8 mouse cellular contexts compared by ENCODE assay signal in the genomic region with DNA sequence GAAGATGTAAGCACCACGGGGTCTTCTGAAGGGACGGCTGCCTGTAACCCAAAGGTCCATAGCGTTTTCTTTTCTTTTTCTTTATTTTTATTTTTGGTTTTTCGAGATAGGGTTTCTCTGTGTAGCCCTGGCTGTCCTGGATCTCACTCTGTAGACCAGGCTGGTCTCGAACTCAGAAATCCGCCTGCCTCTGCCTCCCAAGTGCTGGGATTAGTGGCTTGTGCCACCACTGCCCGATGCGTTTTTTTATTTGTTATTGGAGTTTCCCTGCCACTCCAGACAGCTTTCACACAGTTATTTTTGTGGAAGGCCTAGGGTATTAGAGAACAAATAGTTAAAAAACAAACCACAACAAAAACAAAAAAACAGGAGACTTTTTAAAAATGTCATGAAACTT. TPM values are rescaled to one million over a fixed set of nuclear protein-coding genes. Genes with fewer than 3 reads are reported as not detected.
DNase-seq lines count a peak whose midpoint lies in the region; ATAC-seq and TF ChIP-seq lines count a peak whose summit lies in the region.
"Not testable (repeated sequence)": the region's sequence is repeated elsewhere in the genome, so short reads cannot be mapped to it uniquely, and the experiment has no call there.

No protein-coding gene starts in this region.

- not testable (repeated sequence) for H3K4me1 ChIP-seq in ES-Bruce4 (ENCODE audit: control insufficient read depth, insufficient read depth, low read length); embryonic facial prominence, embryonic 14.5 days (ENCODE audit: control insufficient read depth, insufficient read depth, low read length); kidney, postnatal 0 days (replicated peaks; ENCODE audit: insufficient read depth, low read length)
- peaks cover 33% of the 10 kb centered on the region for H3K4me1 ChIP-seq in hindbrain, embryonic 13.5 days (replicated peaks)
- H3K4me1 ChIP-seq in liver, embryonic 14.5 days (replicated peaks; ENCODE audit: control insufficient read depth in 2 of 2, insufficient read depth in 2 of 2, low read length in 1 of 2) = peaks cover 12 to 14% of the 10 kb centered on the region in 2 experiments
- peaks cover 30% of the 10 kb centered on the region for H3K4me1 ChIP-seq in midbrain, embryonic 12.5 days
- peaks cover 11% of the 10 kb centered on the region; the same call in 1 of the 2 replicates for H3K4me1 ChIP-seq in small intestine, adult 2 months (ENCODE audit: control insufficient read depth, insufficient read depth, insufficient read length, low read length)

- H3K4me2 ChIP-seq in embryonic facial prominence, embryonic 14.5 days (ENCODE audit: low read depth, low read length) = peak overlapping the region; percentile 59
- H3K4me2 ChIP-seq in hindbrain, embryonic 13.5 days = peak overlapping the region; percentile 53
- peak overlapping the region; percentile 73 for H3K4me2 ChIP-seq in kidney, postnatal 0 days (ENCODE audit: low read length)
- peak overlapping the region; percentile 98 for H3K4me2 ChIP-seq in liver, embryonic 14.5 days (ENCODE audit: low read depth)
- peak overlapping the region; percentile 86 for H3K4me2 ChIP-seq in midbrain, embryonic 12.5 days (replicated peaks)

- peak overlapping the region; percentile 72 for H3K9ac ChIP-seq in ES-Bruce4 (ENCODE audit: low read depth, poor library complexity, severe bottlenecking)
- peak overlapping the region; percentile 92 for H3K9ac ChIP-seq in embryonic facial prominence, embryonic 14.5 days (ENCODE audit: low read depth, low read length)
- H3K9ac ChIP-seq in hindbrain, embryonic 13.5 days = peak overlapping the region; percentile 64
- peak overlapping the region; percentile 33; the same call in 1 of the 2 replicates for H3K9ac ChIP-seq in kidney, postnatal 0 days (ENCODE audit: low read depth, low read length)
- H3K9ac ChIP-seq in liver, embryonic 14.5 days (replicated peaks) = peak overlapping the region; percentile 72
- peak overlapping the region; percentile 91 for H3K9ac ChIP-seq in midbrain, embryonic 12.5 days (replicated peaks)

- not testable (repeated sequence) for DNase-seq in embryonic facial prominence, embryonic 14.5 days (ENCODE audit: low spot score); kidney, postnatal 0 days (ENCODE audit: low spot score); liver, embryonic 14.5 days (ENCODE audit: low read depth in 3 of 3, low spot score in 3 of 3)
- peak; percentile 92 for DNase-seq in heart, adult 11 months

- not testable (repeated sequence) for TF ChIP-seq EP300 in ES-Bruce4 (IDR thresholded peaks at IDR 0.05; ENCODE audit: insufficient read depth, low read depth, low read length); liver, embryonic 14.5 days (IDR thresholded peaks at IDR 0.05; ENCODE audit: low read depth)

- WGBS in embryonic facial prominence, embryonic 14.5 days = 27% methylated on average over 8 of the region's 8 CpGs
- WGBS in hindbrain, embryonic 13.5 days = 32% methylated on average over 8 of the region's 8 CpGs
- 22% methylated on average over 8 of the region's 8 CpGs for WGBS in kidney, postnatal 0 days
- WGBS in liver, embryonic 14.5 days (ENCODE audit: insufficient replicate concordance) = 24% methylated on average over 8 of the region's 8 CpGs
- WGBS in midbrain, embryonic 12.5 days = 24% methylated on average over 8 of the region's 8 CpGs
- 7% methylated on average over 8 of the region's 8 CpGs for WGBS in small intestine, adult 2 months

- not testable (repeated sequence) for H3K9me3 ChIP-seq in ES-Bruce4 (replicated peaks; ENCODE audit: control insufficient read depth, insufficient read depth, low read length, poor library complexity, severe bottlenecking); embryonic facial prominence, embryonic 14.5 days (ENCODE audit: control insufficient read depth, low read length); hindbrain, embryonic 13.5 days; kidney, postnatal 0 days (replicated peaks; ENCODE audit: low read length); liver, embryonic 14.5 days (ENCODE audit: control insufficient read depth, low read length); midbrain, embryonic 12.5 days

- not testable (repeated sequence) for H3K36me3 ChIP-seq in ES-Bruce4 (ENCODE audit: control insufficient read depth, insufficient read depth, low read length, poor library complexity, severe bottlenecking); kidney, postnatal 0 days (ENCODE audit: insufficient read depth, low read length); liver, embryonic 14.5 days (replicated peaks; ENCODE audit: control insufficient read depth, insufficient read depth, low read depth); small intestine, adult 2 months (ENCODE audit: control insufficient read depth, insufficient read depth, low read length)
- peaks cover 14% of the 10 kb centered on the region; the same call in 1 of the 2 replicates for H3K36me3 ChIP-seq in embryonic facial prominence, embryonic 14.5 days (ENCODE audit: control insufficient read depth, insufficient read depth, low read length)
- H3K36me3 ChIP-seq in hindbrain, embryonic 13.5 days = peaks cover 14% of the 10 kb centered on the region
- peaks cover 14% of the 10 kb centered on the region for H3K36me3 ChIP-seq in midbrain, embryonic 12.5 days

- peak overlapping the region; percentile 80 for H3K4me3 ChIP-seq in ES-Bruce4 (ENCODE audit: low read depth, low read length)
- peak overlapping the region; percentile 94 for H3K4me3 ChIP-seq in embryonic facial prominence, embryonic 14.5 days (ENCODE audit: low read depth, low read length)
- peak overlapping the region; percentile 84 for H3K4me3 ChIP-seq in hindbrain, embryonic 13.5 days
- peak overlapping the region; percentile 88 for H3K4me3 ChIP-seq in kidney, postnatal 0 days (replicated peaks; ENCODE audit: low read depth, low read length)
- H3K4me3 ChIP-seq in liver, embryonic 14.5 days (ENCODE audit: insufficient read depth in 1 of 2, low read depth in 2 of 2, low read length in 2 of 2) = peak overlapping the region; percentile 78 to 84
- peak overlapping the region; percentile 91 for H3K4me3 ChIP-seq in midbrain, embryonic 12.5 days
- peak overlapping the region; percentile 78 for H3K4me3 ChIP-seq in small intestine, adult 2 months (ENCODE audit: low read depth, low read length)

- not testable (repeated sequence) for ATAC-seq in embryonic facial prominence, embryonic 14.5 days (ENCODE audit: low read depth); hindbrain, embryonic 13.5 days (ENCODE audit: low FRiP score); kidney, postnatal 0 days (replicated peaks; ENCODE audit: low FRiP score, low read depth); liver, embryonic 14.5 days (ENCODE audit: insufficient read depth); midbrain, embryonic 12.5 days (ENCODE audit: low FRiP score, low read depth)

- not testable (repeated sequence) for TF ChIP-seq POLR2A in ES-Bruce4 (IDR thresholded peaks at IDR 0.05; ENCODE audit: insufficient read depth, low read length); small intestine, adult 2 months (IDR thresholded peaks at IDR 0.05; ENCODE audit: low read depth, low read length)

- not testable (repeated sequence) for H3K27me3 ChIP-seq in ES-Bruce4 (ENCODE audit: control insufficient read depth, insufficient read depth, low read length, poor library complexity, severe bottlenecking); embryonic facial prominence, embryonic 14.5 days (replicated peaks; ENCODE audit: control insufficient read depth, insufficient read depth, low read length); hindbrain, embryonic 13.5 days; kidney, postnatal 0 days (ENCODE audit: insufficient read depth, low read length); liver, embryonic 14.5 days (ENCODE audit: control insufficient read depth, insufficient read depth, low read length); midbrain, embryonic 12.5 days; small intestine, adult 2 months (ENCODE audit: control insufficient read depth, insufficient read depth, low read length)

- not testable (repeated sequence) for H3K27ac ChIP-seq in ES-Bruce4 (ENCODE audit: insufficient read depth, low read length)
- peak overlapping the region; percentile 81 for H3K27ac ChIP-seq in embryonic facial prominence, embryonic 14.5 days (replicated peaks; ENCODE audit: low read depth, low read length)
- H3K27ac ChIP-seq in hindbrain, embryonic 13.5 days = peak overlapping the region; percentile 97
- peak overlapping the region; percentile 65 for H3K27ac ChIP-seq in kidney, postnatal 0 days
- H3K27ac ChIP-seq in liver, embryonic 14.5 days = peak overlapping the region; percentile 71
- H3K27ac ChIP-seq in midbrain, embryonic 12.5 days (replicated peaks) = peak overlapping the region; percentile 36
- peak overlapping the region; percentile 55; the same call in 1 of the 2 replicates for H3K27ac ChIP-seq in small intestine, adult 2 months (ENCODE audit: insufficient read depth, low read depth, low read length)

- TF ChIP-seq CTCF in ES-Bruce4 (IDR thresholded peaks at IDR 0.05; ENCODE audit: low read depth, low read length); kidney, postnatal 0 days (IDR thresholded peaks at IDR 0.05; ENCODE audit: low read depth); liver, embryonic 14.5 days (IDR thresholded peaks at IDR 0.05; ENCODE audit: low read depth); small intestine, adult 2 months (IDR thresholded peaks at IDR 0.05; ENCODE audit: extremely low read depth, insufficient read length, insufficient replicate concordance, low read depth, low read length): not testable (repeated sequence)

RNA-seq across cellular contexts. Expression of a gene that starts 0.5 kb away (rescaled TPM):
- 30.9 and 33.4 TPM in 2 replicates for polyA plus RNA-seq in ES-Bruce4 (2011; ENCODE audit: insufficient read depth, insufficient read length, low read depth, missing spikeins)
- polyA plus RNA-seq in embryonic facial prominence, embryonic 14.5 days (2014; fragmentation: Nextera tagmentation; extraction: Ambion mirVana) = 3.9 and 4.3 TPM in 2 replicates
- polyA plus RNA-seq in hindbrain, embryonic 13.5 days (2015; fragmentation: Nextera tagmentation; extraction: Ambion mirVana) = 37.7 and 38.3 TPM in 2 replicates
- polyA plus RNA-seq in kidney, postnatal 0 days (2015; fragmentation: Nextera tagmentation; extraction: Ambion mirVana) = 11.6 and 13.0 TPM in 2 replicates
- polyA plus RNA-seq in liver, embryonic 14.5 days (2012; rRNA removed) = 4.5 and 7.1 TPM in 2 replicates
- 0.34 and 0.70 TPM in 2 replicates for polyA plus RNA-seq in liver, embryonic 14.5 days (2014; fragmentation: Nextera tagmentation; extraction: Ambion mirVana)
- polyA plus RNA-seq in midbrain, embryonic 12.5 days (2016; fragmentation: Nextera tagmentation; extraction: Ambion mirVana) = 37.1 and 40.7 TPM in 2 replicates
- polyA plus RNA-seq in small intestine, adult 2 months (2012; rRNA removed) = 183 and 395 TPM in 2 replicates

RNA-seq across cellular contexts. Expression of a gene that starts 15.9 kb away (rescaled TPM):
- polyA plus RNA-seq in ES-Bruce4 (2011; ENCODE audit: insufficient read depth, insufficient read length, low read depth, missing spikeins) = 3,464 and 4,107 TPM in 2 replicates
- 1,523 and 1,643 TPM in 2 replicates for polyA plus RNA-seq in embryonic facial prominence, embryonic 14.5 days (2014; fragmentation: Nextera tagmentation; extraction: Ambion mirVana)
- polyA plus RNA-seq in hindbrain, embryonic 13.5 days (2015; fragmentation: Nextera tagmentation; extraction: Ambion mirVana) = 1,016 and 1,054 TPM in 2 replicates
- polyA plus RNA-seq in kidney, postnatal 0 days (2015; fragmentation: Nextera tagmentation; extraction: Ambion mirVana) = 903 and 1,010 TPM in 2 replicates
- 1,442 and 1,688 TPM in 2 replicates for polyA plus RNA-seq in liver, embryonic 14.5 days (2012; rRNA removed)
- polyA plus RNA-seq in liver, embryonic 14.5 days (2014; fragmentation: Nextera tagmentation; extraction: Ambion mirVana) = 1,211 and 1,290 TPM in 2 replicates
- polyA plus RNA-seq in midbrain, embryonic 12.5 days (2016; fragmentation: Nextera tagmentation; extraction: Ambion mirVana) = 1,566 and 1,635 TPM in 2 replicates
- 455 and 523 TPM in 2 replicates for polyA plus RNA-seq in small intestine, adult 2 months (2012; rRNA removed)

RNA-seq across cellular contexts. Expression of a gene that starts 20.2 kb away (rescaled TPM):
- 0.40 and 0.78 TPM in 2 replicates for polyA plus RNA-seq in ES-Bruce4 (2011; ENCODE audit: insufficient read depth, insufficient read length, low read depth, missing spikeins)
- polyA plus RNA-seq in embryonic facial prominence, embryonic 14.5 days (2014; fragmentation: Nextera tagmentation; extraction: Ambion mirVana) = 2.0 and 3.1 TPM in 2 replicates
- polyA plus RNA-seq in hindbrain, embryonic 13.5 days (2015; fragmentation: Nextera tagmentation; extraction: Ambion mirVana) = 1.7 and 2.2 TPM in 2 replicates
- polyA plus RNA-seq in kidney, postnatal 0 days (2015; fragmentation: Nextera tagmentation; extraction: Ambion mirVana) = 2.6 and 2.9 TPM in 2 replicates
- 0.04 and 0.08 TPM in 2 replicates for polyA plus RNA-seq in liver, embryonic 14.5 days (2012; rRNA removed)
- 0.09 TPM in 1 of 2 replicates, not detected in the other for polyA plus RNA-seq in liver, embryonic 14.5 days (2014; fragmentation: Nextera tagmentation; extraction: Ambion mirVana)
- 0.56 and 0.66 TPM in 2 replicates for polyA plus RNA-seq in midbrain, embryonic 12.5 days (2016; fragmentation: Nextera tagmentation; extraction: Ambion mirVana)
- 0.33 and 0.55 TPM in 2 replicates for polyA plus RNA-seq in small intestine, adult 2 months (2012; rRNA removed)

RNA-seq across cellular contexts. Expression of a gene that starts 24.2 kb away (rescaled TPM):
- 40.3 and 41.9 TPM in 2 replicates for polyA plus RNA-seq in ES-Bruce4 (2011; ENCODE audit: insufficient read depth, insufficient read length, low read depth, missing spikeins)
- 8.4 and 12.2 TPM in 2 replicates for polyA plus RNA-seq in embryonic facial prominence, embryonic 14.5 days (2014; fragmentation: Nextera tagmentation; extraction: Ambion mirVana)
- 29.7 and 34.7 TPM in 2 replicates for polyA plus RNA-seq in hindbrain, embryonic 13.5 days (2015; fragmentation: Nextera tagmentation; extraction: Ambion mirVana)
- 15.4 and 15.7 TPM in 2 replicates for polyA plus RNA-seq in kidney, postnatal 0 days (2015; fragmentation: Nextera tagmentation; extraction: Ambion mirVana)
- 2.3 and 2.5 TPM in 2 replicates for polyA plus RNA-seq in liver, embryonic 14.5 days (2012; rRNA removed)
- polyA plus RNA-seq in liver, embryonic 14.5 days (2014; fragmentation: Nextera tagmentation; extraction: Ambion mirVana) = 2.9 and 3.2 TPM in 2 replicates
- 20.1 and 22.9 TPM in 2 replicates for polyA plus RNA-seq in midbrain, embryonic 12.5 days (2016; fragmentation: Nextera tagmentation; extraction: Ambion mirVana)
- polyA plus RNA-seq in small intestine, adult 2 months (2012; rRNA removed) = 5.3 and 24.1 TPM in 2 replicates

RNA-seq across cellular contexts. Expression of a gene that starts 34.9 kb away (rescaled TPM):
- polyA plus RNA-seq in ES-Bruce4 (2011; ENCODE audit: insufficient read depth, insufficient read length, low read depth, missing spikeins) = not detected in 2 replicates
- polyA plus RNA-seq in embryonic facial prominence, embryonic 14.5 days (2014; fragmentation: Nextera tagmentation; extraction: Ambion mirVana) = not detected in 2 replicates
- polyA plus RNA-seq in hindbrain, embryonic 13.5 days (2015; fragmentation: Nextera tagmentation; extraction: Ambion mirVana) = not detected in 2 replicates
- not detected in 2 replicates for polyA plus RNA-seq in kidney, postnatal 0 days (2015; fragmentation: Nextera tagmentation; extraction: Ambion mirVana)
- 0.15 and 6.4 TPM in 2 replicates for polyA plus RNA-seq in liver, embryonic 14.5 days (2012; rRNA removed)
- not detected in 2 replicates for polyA plus RNA-seq in liver, embryonic 14.5 days (2014; fragmentation: Nextera tagmentation; extraction: Ambion mirVana)
- polyA plus RNA-seq in midbrain, embryonic 12.5 days (2016; fragmentation: Nextera tagmentation; extraction: Ambion mirVana) = not detected in 2 replicates
- polyA plus RNA-seq in small intestine, adult 2 months (2012; rRNA removed) = 1.2 and 23.9 TPM in 2 replicates

Comparison
In these comparisons a context has a peak if more than half of its experiments do, and no peak if none do; other contexts are left out.
1. H3K9ac ChIP-seq: peak in every context shown above with its lines; median percentile 92 in embryonic facial prominence, embryonic 14.5 days; 91 in midbrain, embryonic 12.5 days; 72 in ES-Bruce4; 72 in liver, embryonic 14.5 days; 64 in hindbrain, embryonic 13.5 days; 33 in kidney, postnatal 0 days.